Mouse (Mus musculus) skeletal muscle tissue, adult 2 months (tissue): ENCODE results near the gene A930017K11Rik.

ENCODE experiments used
- DNase-seq: peaks from one replicate; pipeline ENCODE4 v3.0.0-alpha.2; 2012; ENCODE audit warnings: low read depth, low spot score

The A930017K11Rik gene

GRCm38 (mm10) chr17:25951803-25952623, at the start of gene A930017K11Rik:
A930017K11Rik (minus strand) TSS chr17:25952565.
- DNase-seq, result no peak

GRCm38 (mm10) chr17:25998425-25998824, 46.1 kb upstream of the A930017K11Rik start:
- DNase-seq, result no peak

- no peak for DNase-seq
Measured at GRCm38 (mm10) chr17:25993489-25993888, 41.1 kb upstream of the A930017K11Rik start.

GRCm38 (mm10) chr17:25992274-25992673, 39.9 kb upstream of the A930017K11Rik start:
- DNase-seq, result no peak

GRCm38 (mm10) chr17:25990331-25990730, 38.0 kb upstream of the A930017K11Rik start:
- DNase-seq, result no peak

GRCm38 (mm10) chr17:25985306-25986294, 33.2 kb upstream of the A930017K11Rik start, which contains the start of gene Capn15:
Capn15 (minus strand) TSS chr17:25985796.
- DNase-seq, result peak; percentile 89

GRCm38 (mm10) chr17:25984556-25985305, 32.4 kb upstream of the A930017K11Rik start:
- no peak for DNase-seq

GRCm38 (mm10) chr17:25984066-25984465, 31.7 kb upstream of the A930017K11Rik start:
- no peak for DNase-seq

GRCm38 (mm10) chr17:25982913-25983312, 30.5 kb upstream of the A930017K11Rik start:
- no peak for DNase-seq

GRCm38 (mm10) chr17:25980854-25981253, 28.5 kb upstream of the A930017K11Rik start:
- DNase-seq, result peak; percentile 39

- DNase-seq, result no peak
Measured at GRCm38 (mm10) chr17:25979829-25980738, 27.7 kb upstream of the A930017K11Rik start.

- DNase-seq, result no peak
Measured at GRCm38 (mm10) chr17:25970954-25971707, 18.8 kb upstream of the A930017K11Rik start.

GRCm38 (mm10) chr17:25970448-25970847, 18.1 kb upstream of the A930017K11Rik start:
- DNase-seq, result no peak

- DNase-seq, result no peak
Measured at GRCm38 (mm10) chr17:25968176-25968575, 15.8 kb upstream of the A930017K11Rik start.

- no peak for DNase-seq
Measured at GRCm38 (mm10) chr17:25967652-25968051, 15.3 kb upstream of the A930017K11Rik start.

GRCm38 (mm10) chr17:25964271-25964670, 11.9 kb upstream of the A930017K11Rik start:
- no peak for DNase-seq

GRCm38 (mm10) chr17:25962413-25962905, 10.1 kb upstream of the A930017K11Rik start:
- DNase-seq, result no peak

- DNase-seq, result no peak
Measured at GRCm38 (mm10) chr17:25961566-25961965, 9.2 kb upstream of the A930017K11Rik start.
